Mouse (Mus musculus) common myeloid progenitor, adult 5-6 weeks (primary cell): ENCODE results near the gene Pla2g4a. TPM values are rescaled to one million over a fixed set of nuclear protein-coding genes. Genes with fewer than 3 reads are reported as not detected.

Source experiments
- ATAC-seq: replicated peaks from 2 replicates; pipeline ENCODE4 v1.8.0; 2016; ENCODE audit warnings: low read depth, mild to moderate bottlenecking, moderate TSS enrichment, inconsistent platforms; ENCODE audit not compliant: poor library complexity, severe bottlenecking
- total RNA-seq: library from RNA; stranded (forward); fragments of 200-1000, 187-1606 nt; gene quantifications from 2 replicates; pipeline ENCODE4 v1.2.3, GENCODE M21; 2017

The Pla2g4a gene
- total RNA-seq = 98.8 and 117 TPM in 2 replicates

GRCm38 (mm10) chr1:149960734-149961424, at the start of gene Pla2g4a:
Pla2g4a (minus strand) TSS chr1:149961290.
- peak; percentile 87 for ATAC-seq

DNA sequence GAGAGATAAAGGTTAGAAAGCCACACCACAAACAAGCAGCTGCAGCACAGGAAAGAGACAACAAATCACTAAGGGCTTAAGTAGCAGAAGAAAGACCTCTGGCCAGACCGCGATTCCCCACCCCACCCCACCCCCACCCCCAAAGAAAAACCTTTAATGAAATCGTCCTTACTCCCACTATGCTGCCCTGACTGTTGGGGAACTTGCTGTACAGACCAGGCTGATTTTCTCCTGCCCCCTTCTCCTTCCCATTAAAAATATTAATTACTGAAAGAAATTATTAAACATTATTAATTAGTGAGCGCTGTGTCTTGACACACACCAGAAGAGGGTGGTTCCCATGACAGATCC, 49.5 kb upstream of the Pla2g4a start:
- ATAC-seq = no peak

- ATAC-seq = 0 out of 2 replicates have a peak, but pooled peaks have one; percentile 36
These were observed 49.0 kb upstream of the Pla2g4a start for GRCm38 (mm10) chr1:150009968-150010628.

GRCm38 (mm10) chr1:150009134-150009533, 48.0 kb upstream of the Pla2g4a start:
- no peak for ATAC-seq

DNA sequence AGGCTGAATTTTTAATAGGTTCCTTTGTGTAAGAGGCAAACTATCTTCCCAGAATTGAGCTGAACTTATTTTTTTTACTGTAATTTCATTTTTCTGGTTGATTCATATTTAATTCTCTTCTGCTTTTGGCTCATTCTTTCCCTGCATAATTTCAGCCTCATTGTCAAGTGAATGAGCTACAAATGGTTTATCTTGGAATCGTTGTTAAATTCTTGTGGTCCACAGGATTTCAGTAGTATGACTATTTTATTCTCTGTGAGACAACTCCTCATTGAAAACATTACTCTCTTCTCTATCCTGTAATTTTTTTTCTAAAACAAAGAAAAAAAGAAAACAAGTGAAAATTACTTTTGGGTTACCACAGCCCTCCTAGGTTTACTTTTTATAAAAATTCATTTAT, 14.5 kb upstream of the Pla2g4a start:
- ATAC-seq = no peak

GRCm38 (mm10) chr1:149965826-149966225, 4.7 kb upstream of the Pla2g4a start:
- ATAC-seq = no peak

DNA sequence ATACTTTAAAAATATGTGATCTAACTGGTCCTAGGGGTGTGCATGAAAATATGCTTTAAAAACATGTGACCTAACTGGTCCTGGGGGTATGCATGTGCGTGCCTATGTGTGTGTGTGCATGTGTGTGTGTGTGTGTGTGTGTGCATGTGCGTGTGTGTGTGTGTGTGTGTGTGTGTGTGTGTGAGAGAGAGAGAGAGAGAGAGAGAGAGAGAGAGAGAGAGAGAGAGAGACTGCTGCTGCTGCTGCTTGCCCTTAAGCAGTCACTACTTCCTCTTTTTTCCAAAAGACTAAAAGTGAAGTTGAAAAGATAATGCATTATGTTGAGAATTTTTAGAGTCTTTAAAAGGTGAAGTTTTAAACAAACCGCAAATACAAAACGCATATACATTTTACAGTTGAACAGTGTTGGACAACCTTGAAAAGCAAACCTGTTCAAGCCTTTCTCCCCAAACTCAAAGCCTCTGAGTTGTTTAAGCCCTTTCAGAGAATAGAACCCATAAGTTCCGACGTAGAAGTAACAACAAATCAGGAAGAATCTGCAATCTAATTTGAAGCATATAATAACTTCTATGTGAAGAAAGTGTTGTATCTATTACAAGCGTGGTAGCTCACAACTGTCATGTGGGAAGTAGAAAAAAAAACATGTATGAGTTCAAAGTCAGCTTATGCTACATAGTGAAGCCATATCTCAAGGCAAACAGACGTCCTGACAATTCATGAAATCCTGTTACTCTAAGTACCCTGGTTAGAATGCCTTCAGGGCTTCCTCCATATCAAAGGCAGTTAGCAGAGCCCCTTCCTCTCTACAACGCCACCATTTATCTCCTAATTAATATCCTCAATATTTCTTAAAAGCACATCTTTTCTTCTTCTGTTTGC, 574 bp upstream of the Pla2g4a start:
- peak; percentile 59 for ATAC-seq

GRCm38 (mm10) chr1:149960251-149960650, 839 bp downstream of the Pla2g4a start:
- no peak for ATAC-seq

- no peak for ATAC-seq
These were observed 2.0 kb downstream of the Pla2g4a start for GRCm38 (mm10) chr1:149959069-149959468.

DNA sequence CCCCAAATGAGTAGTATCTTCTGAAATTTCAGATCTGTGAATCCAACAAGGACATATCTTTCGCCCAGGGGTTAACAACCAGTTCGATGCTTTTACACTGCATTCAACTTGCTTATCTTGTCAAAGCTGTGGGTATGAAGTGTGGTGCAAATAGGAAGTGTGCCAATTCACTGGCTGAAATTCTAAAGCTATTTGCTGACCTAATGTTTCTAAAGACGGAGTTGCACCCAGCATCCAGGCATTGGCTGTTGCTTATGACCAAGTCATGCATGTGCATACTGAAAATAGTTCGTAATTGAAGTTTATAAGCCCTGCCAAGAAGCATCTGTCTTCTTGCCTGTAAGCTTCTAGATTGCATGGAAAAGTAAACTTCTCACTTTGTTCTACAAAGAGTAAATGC, 5.6 kb downstream of the Pla2g4a start:
- ATAC-seq = peak; percentile 71

DNA sequence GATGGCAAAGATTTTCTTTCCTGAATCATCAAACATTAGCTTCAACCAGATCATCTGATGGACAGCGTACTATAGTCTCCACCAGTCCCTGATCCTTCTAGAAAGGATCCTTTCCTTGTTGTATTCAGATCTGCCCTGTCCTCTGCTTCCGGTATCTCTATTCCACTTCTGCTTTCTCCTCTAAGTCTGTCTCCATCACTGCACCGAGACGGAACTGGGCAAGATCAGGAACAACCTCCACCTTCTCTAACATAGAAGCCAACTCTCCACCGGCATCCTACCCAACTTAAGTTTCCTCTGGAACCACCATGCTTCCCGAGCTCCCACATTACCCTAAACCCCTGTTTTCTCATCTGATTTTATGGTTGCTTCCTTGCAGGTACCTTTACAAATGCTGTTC, 7.1 kb downstream of the Pla2g4a start:
- peak; percentile 78 for ATAC-seq

GRCm38 (mm10) chr1:149952050-149952449, 9.0 kb downstream of the Pla2g4a start:
- no peak for ATAC-seq

GRCm38 (mm10) chr1:149950656-149951055, 10.4 kb downstream of the Pla2g4a start:
- no peak for ATAC-seq

DNA sequence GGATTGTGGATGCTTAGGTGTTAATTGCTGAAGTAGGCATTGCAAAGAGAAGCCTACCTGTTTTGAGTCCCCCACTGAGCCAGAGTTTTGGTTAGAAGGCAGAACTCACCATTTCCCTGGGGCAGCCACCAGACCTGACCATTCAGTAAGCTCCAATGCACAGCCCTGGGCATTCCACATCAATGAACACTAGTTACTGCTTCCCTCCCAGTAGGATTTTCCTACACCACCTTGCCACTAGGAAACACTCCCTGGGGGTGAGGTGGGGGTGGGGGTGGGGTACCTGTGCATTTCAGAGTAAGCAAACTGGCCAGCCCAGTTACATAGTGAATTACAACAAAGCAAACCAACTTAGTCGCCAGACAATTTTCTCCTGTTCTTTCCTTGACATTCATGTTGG, 10.8 kb downstream of the Pla2g4a start:
- no peak for ATAC-seq

- no peak for ATAC-seq
These were observed 11.8 kb downstream of the Pla2g4a start for GRCm38 (mm10) chr1:149949334-149949733.

GRCm38 (mm10) chr1:149948066-149948825, 12.8 kb downstream of the Pla2g4a start:
- ATAC-seq = peak; percentile 46

DNA sequence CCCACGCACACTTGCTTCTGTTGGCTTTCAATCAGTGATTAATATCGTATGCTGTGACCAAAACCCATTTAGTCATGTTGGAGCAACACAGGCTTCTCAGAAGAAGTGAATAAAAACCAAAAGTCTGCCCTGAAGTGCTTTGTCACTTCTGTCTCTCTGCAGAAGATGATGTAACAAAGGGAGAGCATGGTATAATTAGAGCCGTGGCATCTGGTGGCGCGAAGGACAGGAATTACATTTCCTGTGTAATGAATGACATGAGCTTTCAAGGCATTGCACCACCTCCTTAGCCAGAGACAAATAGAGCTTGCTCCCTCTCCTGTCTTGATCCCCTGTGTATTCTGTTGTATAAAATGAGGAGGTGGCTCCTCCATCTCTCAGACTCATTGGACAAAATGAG, 14.1 kb downstream of the Pla2g4a start:
- peak; percentile 79 for ATAC-seq

- peak; percentile 33 for ATAC-seq
These were observed 14.7 kb downstream of the Pla2g4a start for GRCm38 (mm10) chr1:149946432-149946831.

- no peak for ATAC-seq
These were observed 17.5 kb downstream of the Pla2g4a start for GRCm38 (mm10) chr1:149943611-149944010.

- peak; percentile 81 for ATAC-seq
These were observed 20.8 kb downstream of the Pla2g4a start for GRCm38 (mm10) chr1:149940301-149940700.
